ENCODE assay signal across 16 mouse cellular contexts in the genomic region with DNA sequence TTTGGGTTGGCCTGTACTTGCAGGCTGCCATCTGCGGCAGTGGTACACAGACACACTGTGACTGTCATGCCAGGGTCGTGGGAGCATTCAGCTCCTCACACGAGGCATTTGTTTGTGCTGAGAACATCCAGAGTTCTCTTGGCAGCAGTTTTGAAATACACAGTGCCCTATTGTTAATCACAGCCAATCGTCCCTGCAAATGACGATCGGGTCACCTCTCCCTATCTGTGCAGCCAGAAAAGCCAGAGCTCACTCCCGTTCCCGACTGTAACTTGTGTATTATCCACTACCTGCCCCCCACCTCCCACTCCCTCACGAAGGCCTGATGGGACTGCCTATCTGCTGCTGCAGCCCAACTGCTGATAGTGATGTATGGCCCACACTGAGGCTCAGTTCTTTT.
DNase-seq lines count a peak whose midpoint lies in the region; ATAC-seq lines count a peak whose summit lies in the region.
"Had no signal": no experiment of that assay in that cellular context is flagged by ENCODE, and none has a peak within 500 bp of the region (broad histone marks: within the 10 kb centered on the region; RNA-seq: fewer than 3 reads in every experiment).

No protein-coding gene starts in this region.

- 0 out of 2 replicates have a peak overlapping the region, but pooled peaks have one; percentile 28 for H3K27ac ChIP-seq in neural tube, embryonic 13.5 days (replicated peaks)
- H3K27ac ChIP-seq in hindbrain, embryonic 14.5 days: no peak overlapping the region
- H3K27ac ChIP-seq: embryonic facial prominence, embryonic 12.5 days had no signal

- no peak overlapping the region for H3K4me2 ChIP-seq in neural tube, embryonic 13.5 days
- H3K4me2 ChIP-seq in hindbrain, embryonic 14.5 days (replicated peaks): no peak overlapping the region
- H3K4me2 ChIP-seq: embryonic facial prominence, embryonic 12.5 days had no signal

- no peak overlapping the region for H3K4me3 ChIP-seq in neural tube, embryonic 13.5 days
- H3K4me3 ChIP-seq in hindbrain, embryonic 14.5 days (replicated peaks; ENCODE audit: low read length): no peak overlapping the region
- H3K4me3 ChIP-seq: embryonic facial prominence, embryonic 12.5 days had no signal

- peak; percentile 6; the same call in 1 of the 2 replicates for ATAC-seq in frontal cortex, adult (ENCODE audit: low TSS enrichment)
- ATAC-seq in neural tube, embryonic 13.5 days (ENCODE audit: low read depth): peak; percentile 38; the same call in 1 of the 2 replicates
- peak; percentile 51; the same call in 1 of the 2 replicates for ATAC-seq in hindbrain, embryonic 14.5 days (ENCODE audit: low FRiP score)

- no peaks in the 10 kb centered on the region for H3K9me3 ChIP-seq in neural tube, embryonic 13.5 days
- H3K9me3 ChIP-seq in hindbrain, embryonic 14.5 days (ENCODE audit: control insufficient read depth, low read length): no peaks in the 10 kb centered on the region

- 44% methylated on average over 9 of the region's 9 CpGs for WGBS in neural tube, embryonic 13.5 days
- WGBS in hindbrain, embryonic 14.5 days: 46% methylated on average over 9 of the region's 9 CpGs

- DNase-seq in frontal cortex, postnatal 14 days (ENCODE audit: low spot score in 2 of 2): no peak
- DNase-seq in neural tube, embryonic 10.5 days (ENCODE audit: extremely low spot score, low spot score): no peak
- DNase-seq in hindbrain, embryonic 14.5 days (ENCODE audit: low spot score): no peak
- DNase-seq in telencephalon, adult 2 months (ENCODE audit: low read depth, low spot score): peak; percentile 45
- no peak for DNase-seq in cerebellum, postnatal 4 days (ENCODE audit: low spot score in 2 of 2)
- no peak for DNase-seq in yolk sac, embryonic 10.5 days (ENCODE audit: low spot score)
- DNase-seq: adrenal gland, adult 2 months; B cell, adult 2 months; cerebellum, postnatal 25 days; heart, adult 18-20 months; kidney, postnatal 10 days; lung, adult 18-20 months; spleen, adult 18-20 months had no signal

- H3K9ac ChIP-seq in neural tube, embryonic 13.5 days: no peak overlapping the region
- H3K9ac ChIP-seq in hindbrain, embryonic 14.5 days: no peak overlapping the region
- H3K9ac ChIP-seq: embryonic facial prominence, embryonic 12.5 days had no signal

- peaks cover 22% of the 10 kb centered on the region for H3K4me1 ChIP-seq in neural tube, embryonic 13.5 days (replicated peaks)
- H3K4me1 ChIP-seq in hindbrain, embryonic 14.5 days (replicated peaks; ENCODE audit: control insufficient read depth, insufficient read depth, low read length): no peaks in the 10 kb centered on the region; the same call in 1 of the 2 replicates
- H3K4me1 ChIP-seq: embryonic facial prominence, embryonic 12.5 days had no signal

- no peaks in the 10 kb centered on the region for H3K36me3 ChIP-seq in neural tube, embryonic 13.5 days
- no peaks in the 10 kb centered on the region for H3K36me3 ChIP-seq in hindbrain, embryonic 14.5 days (replicated peaks; ENCODE audit: control insufficient read depth, insufficient read depth)
- H3K36me3 ChIP-seq: embryonic facial prominence, embryonic 12.5 days had no signal

- H3K27me3 ChIP-seq in neural tube, embryonic 13.5 days: no peaks in the 10 kb centered on the region
- no peaks in the 10 kb centered on the region for H3K27me3 ChIP-seq in hindbrain, embryonic 14.5 days (ENCODE audit: control insufficient read depth, insufficient read depth, low read length)
- H3K27me3 ChIP-seq: embryonic facial prominence, embryonic 12.5 days had no signal
